Mouse (Mus musculus) embryonic facial prominence, embryonic 14.5 days (tissue): ENCODE results near the gene Aldh18a1. TPM values are rescaled to one million over a fixed set of nuclear protein-coding genes. Genes with fewer than 3 reads are reported as not detected.
A peak's percentile ranks its signal among the peaks of the same experiment; 100 is the strongest.

ENCODE experiments used
- ATAC-seq: fragments of 200-750 bp; cut with Nextera tagmentation; 2 replicates; pipeline ENCODE4 v1.8.0; 2017; ENCODE audit warnings: low read depth, moderate number of reproducible peaks, moderate TSS enrichment
- DNase-seq: peaks from one replicate; pipeline ENCODE4 v3.0.0-alpha.2; 2015; ENCODE audit warnings: low spot score
- H3K27ac ChIP-seq: fragments of 300-500 bp; sonication (generic); replicated peaks from 2 replicates; pipeline ENCODE4 v1.5.1; 2014; ENCODE audit warnings: low read depth, mild to moderate bottlenecking, low read length, moderate library complexity
- H3K27me3 ChIP-seq: fragments of 300-500 bp; sonication (generic); replicated peaks from 2 replicates; pipeline ENCODE4 v1.6.1; 2014; ENCODE audit warnings: low read length; ENCODE audit not compliant: control insufficient read depth, insufficient read depth
- H3K36me3 ChIP-seq: fragments of 300-500 bp; sonication (generic); 2 replicates; pipeline ENCODE4 v1.6.1; 2014; ENCODE audit warnings: low read length, mixed read lengths; ENCODE audit not compliant: control insufficient read depth, insufficient read depth
- H3K4me1 ChIP-seq: fragments of 300-500 bp; sonication (generic); 2 replicates; pipeline ENCODE4 v1.6.1; 2014; ENCODE audit warnings: antibody characterized with exemption, low read length; ENCODE audit not compliant: control insufficient read depth, insufficient read depth
- H3K4me2 ChIP-seq: fragments of 300-500 bp; sonication (generic); 2 replicates; pipeline ENCODE4 v1.6.1; 2014; ENCODE audit warnings: low read depth, mild to moderate bottlenecking, low read length, moderate library complexity, mixed read lengths
- H3K4me3 ChIP-seq: fragments of 300-500 bp; sonication (generic); 2 replicates; pipeline ENCODE4 v1.5.1; 2014; ENCODE audit warnings: low read depth, mild to moderate bottlenecking, low read length
- H3K9ac ChIP-seq: fragments of 300-500 bp; sonication (generic); 2 replicates; pipeline ENCODE4 v1.6.1; 2014; ENCODE audit warnings: low read depth, mild to moderate bottlenecking, low read length, moderate library complexity, mixed read lengths
- H3K9me3 ChIP-seq: fragments of 300-500 bp; sonication (generic); 2 replicates; pipeline ENCODE4 v1.6.1; 2016; ENCODE audit warnings: low read length; ENCODE audit not compliant: control insufficient read depth
- WGBS: fragments of 180-500 bp; shearing (Covaris S2); extraction: QIAGEN DNeasy Blood & Tissue Kit; methylation state at CpG from one replicate; pipeline ENCODE4 v1.1.7; 2014; 5-methylcytosine and 5-hydroxymethylcytosine counted together
- polyA plus RNA-seq: library from polyadenylated mRNA; unstranded; fragments of >200 nt; fragmentation: Nextera tagmentation; extraction: Ambion mirVana; gene quantifications from 2 replicates; pipeline ENCODE4 v1.2.1, GENCODE M21; 2014

Gene Aldh18a1
- polyA plus RNA-seq, 1 experiment from 2014 or later = 62.5 TPM

DNA sequence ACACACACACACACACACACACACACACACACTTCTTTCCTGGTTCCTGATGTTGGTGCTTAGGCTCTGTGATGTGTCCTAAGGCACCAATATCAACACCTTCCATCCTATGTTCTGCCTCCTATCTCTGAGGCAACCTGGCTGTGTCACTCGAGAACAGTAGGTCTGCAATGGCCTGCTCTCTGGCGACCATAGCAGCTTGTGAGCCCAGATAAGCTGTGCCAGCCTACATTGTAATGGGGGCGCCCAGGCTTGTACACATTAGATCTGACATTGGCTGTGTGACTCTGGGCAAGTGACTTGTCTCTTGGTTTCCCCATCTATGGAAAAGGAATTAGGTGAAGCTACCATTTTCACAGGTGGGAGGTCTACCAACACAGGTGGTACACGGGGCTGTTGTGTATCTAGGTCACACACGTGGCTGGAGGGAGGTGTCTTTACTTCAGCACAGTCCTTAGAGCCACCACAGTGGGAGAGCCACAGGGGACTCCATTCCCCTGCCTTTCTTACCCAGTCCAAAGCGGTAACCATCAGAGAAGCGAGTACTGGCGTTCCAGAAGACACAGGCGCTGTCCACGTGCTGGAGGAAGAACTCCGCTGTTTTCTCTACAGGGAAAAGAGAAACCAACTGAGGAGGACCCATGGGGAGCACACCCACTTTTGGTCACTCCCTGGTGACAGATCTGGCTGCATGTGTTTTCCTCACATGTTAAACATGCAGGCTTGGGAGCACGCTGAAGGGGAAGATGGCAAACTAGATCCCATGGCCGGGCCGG is 35.1 kb downstream of the Aldh18a1 start:
- Histone ChIP-seq H3K4me3 (no peak overlapping the region), H3K9me3 (no peaks in the 10 kb centered on the region), H3K27ac (no peak overlapping the region), H3K4me2 (no peak overlapping the region), H3K27me3 (no peaks in the 10 kb centered on the region), H3K36me3 (peaks cover 80% of the 10 kb centered on the region), H3K4me1 (peaks cover 3% of the 10 kb centered on the region; the same call in 1 of the 2 replicates), H3K9ac (no peak overlapping the region)
- DNase-seq (no peak), ATAC-seq (no peak)
- WGBS = 90% methylated on average over 14 of the region's 14 CpGs

DNA sequence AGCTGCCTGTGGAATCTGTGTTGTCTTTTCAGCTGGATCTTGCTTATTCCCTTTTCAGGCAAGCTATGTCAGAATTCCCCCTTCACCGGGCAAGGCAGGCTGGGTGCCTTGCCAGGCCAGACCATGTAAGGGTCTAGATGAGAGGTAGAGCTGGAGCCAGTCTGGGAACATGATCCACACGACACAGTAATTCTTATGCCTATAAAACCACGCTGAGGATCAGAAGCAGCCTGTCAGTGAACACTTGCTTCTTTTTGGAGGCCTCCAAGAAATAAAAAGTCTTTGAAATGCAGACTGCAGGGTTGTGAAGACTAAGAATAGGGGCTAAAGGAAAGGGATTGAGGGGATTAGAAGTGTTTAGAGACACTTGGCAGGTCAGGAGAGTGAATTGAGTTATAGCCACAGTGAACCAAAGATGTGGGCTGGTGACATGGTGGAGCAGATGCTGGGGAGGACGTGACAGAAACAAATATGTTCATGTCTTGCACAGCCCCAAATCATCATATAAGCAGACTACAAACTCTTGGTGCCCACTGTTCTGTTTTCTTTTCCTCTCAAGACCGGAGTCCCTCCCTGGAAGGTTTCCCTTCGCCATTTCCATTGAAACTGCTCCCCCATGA is 38.6 kb downstream of the Aldh18a1 start:
- WGBS = 56% methylated on average over 6 of the region's 6 CpGs
- DNase-seq (peak; percentile 37), ATAC-seq (no peak)
- peaks cover 4% of the 10 kb centered on the region; the same call in 1 of the 2 replicates for H3K4me1 ChIP-seq
- H3K9ac ChIP-seq = no peak overlapping the region
- H3K27me3 ChIP-seq = no peaks in the 10 kb centered on the region
- no peaks in the 10 kb centered on the region for H3K9me3 ChIP-seq
- no peak overlapping the region for H3K4me3 ChIP-seq
- H3K27ac ChIP-seq = no peak overlapping the region
- H3K36me3 ChIP-seq = peaks cover 44% of the 10 kb centered on the region
- H3K4me2 ChIP-seq = no peak overlapping the region

DNA sequence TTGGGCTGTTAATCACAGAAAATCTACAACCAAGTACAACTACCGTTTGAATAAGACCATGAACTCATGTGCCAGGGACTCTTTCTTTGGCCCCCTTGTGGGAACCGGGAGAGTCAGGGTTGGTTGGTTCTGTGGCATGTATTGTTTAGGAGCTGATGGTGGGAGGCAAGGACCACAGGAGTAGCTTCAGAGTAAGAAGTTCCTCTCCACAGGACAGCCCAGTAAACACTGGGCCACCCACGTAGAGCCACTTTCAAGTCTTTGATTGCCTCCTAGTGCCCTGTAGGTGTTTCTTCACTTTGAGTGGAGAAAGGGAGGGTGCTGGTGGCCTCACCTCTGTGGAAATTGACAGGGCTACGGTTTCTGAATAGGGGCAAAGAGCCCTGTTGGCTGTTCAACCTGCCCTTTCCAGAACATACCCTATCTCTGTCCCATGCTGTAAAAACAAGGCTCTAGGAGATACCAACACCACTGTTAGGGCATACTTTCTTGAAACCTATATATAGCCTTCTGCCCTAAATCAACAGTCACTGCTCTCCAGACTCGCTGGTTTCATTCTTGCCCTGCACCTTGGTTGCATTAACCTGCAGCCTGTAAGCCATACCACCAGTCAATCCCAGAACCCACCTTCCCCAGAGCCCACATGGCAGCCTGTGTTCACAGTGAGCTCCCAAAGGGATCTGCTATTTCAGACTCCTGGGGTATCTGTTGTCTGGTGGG is 39.3 kb downstream of the Aldh18a1 start:
- peak; percentile 12 for DNase-seq
- peaks cover 39% of the 10 kb centered on the region for H3K36me3 ChIP-seq
- no peaks in the 10 kb centered on the region for H3K9me3 ChIP-seq
- no peak overlapping the region for H3K4me2 ChIP-seq
- no peaks in the 10 kb centered on the region for H3K27me3 ChIP-seq
- no peak overlapping the region for H3K27ac ChIP-seq
- H3K4me1 ChIP-seq = peaks cover 4% of the 10 kb centered on the region; the same call in 1 of the 2 replicates
- WGBS = 30% methylated on average over 5 of the region's 5 CpGs
- no peak for ATAC-seq
- H3K4me3 ChIP-seq = no peak overlapping the region
- H3K9ac ChIP-seq = no peak overlapping the region

DNA sequence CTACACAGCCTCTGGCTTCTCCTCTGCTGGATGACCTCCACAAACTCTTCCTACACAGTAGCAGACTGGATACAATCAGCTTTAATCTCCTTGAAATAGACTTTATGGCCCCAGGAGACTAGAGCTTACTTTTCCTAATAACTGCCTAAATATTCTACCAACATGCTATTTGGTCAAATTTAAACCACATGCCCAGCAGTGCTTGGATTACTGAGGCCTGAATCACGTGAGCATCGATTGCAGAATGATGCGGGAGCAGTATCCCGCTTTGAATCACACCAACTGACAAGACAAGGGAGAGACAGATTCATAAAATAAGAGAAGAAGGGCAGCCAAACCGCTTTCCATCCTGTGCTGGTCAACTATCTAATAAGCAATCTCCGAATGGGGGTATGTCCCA is 39.9 kb downstream of the Aldh18a1 start:
- Histone ChIP-seq H3K4me2 (no peak overlapping the region), H3K27ac (no peak overlapping the region), H3K36me3 (peaks cover 33% of the 10 kb centered on the region), H3K27me3 (no peaks in the 10 kb centered on the region), H3K9ac (no peak overlapping the region), H3K4me3 (no peak overlapping the region), H3K4me1 (peaks cover 4% of the 10 kb centered on the region; the same call in 1 of the 2 replicates), H3K9me3 (no peaks in the 10 kb centered on the region)
- ATAC-seq = no peak
- WGBS = 69% methylated on average over 6 of the region's 6 CpGs
- DNase-seq = peak; percentile 16

DNA sequence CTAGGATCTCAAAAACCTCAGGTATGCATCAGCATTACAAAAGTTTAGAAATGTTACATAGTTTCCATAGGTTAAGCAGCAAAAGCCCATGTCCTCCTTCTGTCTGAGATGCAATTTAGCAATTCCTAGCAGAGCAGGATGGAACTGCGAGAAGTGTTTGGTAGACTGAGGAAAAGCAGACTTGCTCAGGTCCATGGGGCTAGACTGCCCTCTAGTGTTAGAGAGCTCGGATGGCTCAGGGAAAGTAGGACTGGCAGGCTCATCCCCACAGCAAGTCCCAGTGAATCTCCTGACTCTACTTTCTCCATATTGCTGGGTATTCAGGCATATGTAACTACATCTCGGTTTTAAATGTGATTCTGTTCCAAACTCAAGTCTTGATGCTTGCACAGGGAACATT is 43.4 kb downstream of the Aldh18a1 start:
- Histone ChIP-seq H3K9ac (no peak overlapping the region), H3K27ac (no peak overlapping the region), H3K4me3 (no peak overlapping the region), H3K36me3 (0 out of 2 replicates have a peak, but pooled peaks cover under 1% of the 10 kb centered on the region), H3K4me2 (no peak overlapping the region), H3K27me3 (no peaks in the 10 kb centered on the region), H3K4me1 (peaks cover 4% of the 10 kb centered on the region; the same call in 1 of the 2 replicates), H3K9me3 (no peaks in the 10 kb centered on the region)
- DNase-seq (peak; percentile 79), ATAC-seq (peak; percentile 71; the same call in 1 of the 2 replicates)
- 2% methylated on average over 3 of the region's 3 CpGs for WGBS

DNA sequence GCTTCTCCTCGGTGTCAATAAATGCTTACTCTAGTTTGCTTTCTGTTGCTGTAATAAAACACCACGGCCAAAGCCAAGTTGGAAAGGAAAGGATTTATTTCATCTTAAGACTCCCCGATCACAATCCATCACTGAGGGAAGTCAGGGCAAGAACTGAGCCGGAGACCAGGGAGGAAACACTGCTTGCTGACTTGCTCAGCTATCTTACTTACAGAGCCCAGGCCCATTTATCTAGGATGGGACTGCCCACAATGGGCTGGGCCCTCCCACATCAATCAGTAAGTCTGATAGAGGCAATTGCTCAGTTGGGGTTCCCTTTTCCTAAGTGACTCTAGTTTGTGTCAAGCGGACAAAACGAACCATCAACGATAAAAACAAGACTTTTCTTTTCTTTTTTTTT is 45.5 kb downstream of the Aldh18a1 start:
- Histone ChIP-seq H3K9me3 (no peaks in the 10 kb centered on the region), H3K9ac (no peak overlapping the region), H3K4me3 (no peak overlapping the region), H3K36me3 (no peaks in the 10 kb centered on the region), H3K4me1 (no peaks in the 10 kb centered on the region), H3K27ac (no peak overlapping the region), H3K27me3 (no peaks in the 10 kb centered on the region), H3K4me2 (no peak overlapping the region)
- DNase-seq (no peak), ATAC-seq (no peak)
- 88% methylated on average over 7 of the region's 7 CpGs for WGBS

DNA sequence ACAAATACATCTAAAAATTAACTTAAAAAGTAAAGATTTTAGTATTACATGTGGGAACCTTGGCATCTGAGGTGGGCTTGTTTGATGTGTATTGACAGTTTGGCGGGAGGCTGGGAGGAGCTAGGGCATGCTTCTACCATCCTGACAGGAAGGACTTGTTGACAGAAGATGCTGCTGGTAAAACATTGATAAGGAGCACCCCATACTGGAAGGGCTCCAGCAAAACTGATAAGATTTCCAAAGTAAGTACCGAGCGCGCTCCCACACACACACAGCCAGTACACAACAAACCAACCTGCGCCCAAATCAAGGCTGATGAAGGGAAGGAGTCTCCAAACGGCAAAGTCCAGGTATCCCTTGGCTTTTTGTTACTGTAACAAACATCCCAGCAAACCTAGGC is 51.7 kb downstream of the Aldh18a1 start:
- Histone ChIP-seq H3K27me3 (no peaks in the 10 kb centered on the region), H3K4me2 (no peak overlapping the region), H3K4me1 (no peaks in the 10 kb centered on the region), H3K4me3 (no peak overlapping the region), H3K9me3 (no peaks in the 10 kb centered on the region), H3K36me3 (no peaks in the 10 kb centered on the region), H3K27ac (no peak overlapping the region), H3K9ac (no peak overlapping the region)
- ATAC-seq (no peak), DNase-seq (no peak)
- WGBS = 79% methylated on average over 6 of the region's 6 CpGs

DNA sequence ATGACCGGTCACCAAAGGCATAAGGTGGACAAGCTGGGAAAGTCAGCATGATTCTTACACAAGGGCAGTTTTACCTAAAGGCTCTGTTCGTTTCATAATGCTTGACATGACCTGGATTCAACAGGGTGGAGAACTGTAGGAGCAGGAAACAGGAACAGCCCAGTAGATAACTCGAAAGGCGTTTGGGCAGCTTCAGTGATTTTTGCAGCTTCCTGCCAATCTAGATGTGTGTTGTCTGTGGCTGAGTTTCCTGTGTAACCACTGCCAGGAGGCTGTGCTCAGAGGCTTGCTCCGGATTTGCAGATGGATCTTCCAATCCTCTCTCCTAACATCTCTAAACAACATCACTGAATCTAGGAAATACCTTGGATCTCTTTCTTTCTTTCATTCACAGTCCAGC is 55.7 kb downstream of the Aldh18a1 start:
- Histone ChIP-seq H3K27me3 (no peaks in the 10 kb centered on the region), H3K4me2 (no peak overlapping the region), H3K4me3 (no peak overlapping the region), H3K27ac (no peak overlapping the region), H3K9ac (no peak overlapping the region), H3K36me3 (no peaks in the 10 kb centered on the region), H3K4me1 (no peaks in the 10 kb centered on the region), H3K9me3 (no peaks in the 10 kb centered on the region)
- no peak for ATAC-seq
- no peak for DNase-seq
- WGBS = 81% methylated on average over 5 of the region's 5 CpGs
